Mouse (Mus musculus) thymus, postnatal 10 days (tissue): ENCODE results near the gene Olfr716.
"Not testable (repeated sequence)": the region's sequence is repeated elsewhere in the genome, so short reads cannot be mapped to it uniquely, and the experiment has no call there.

Source experiments
- DNase-seq, 2 experiments: peaks; one replicate each; pipeline ENCODE4 v3.0.0; 2021; ENCODE audit warnings: low spot score in 2 of 2

Gene Olfr716

DNA sequence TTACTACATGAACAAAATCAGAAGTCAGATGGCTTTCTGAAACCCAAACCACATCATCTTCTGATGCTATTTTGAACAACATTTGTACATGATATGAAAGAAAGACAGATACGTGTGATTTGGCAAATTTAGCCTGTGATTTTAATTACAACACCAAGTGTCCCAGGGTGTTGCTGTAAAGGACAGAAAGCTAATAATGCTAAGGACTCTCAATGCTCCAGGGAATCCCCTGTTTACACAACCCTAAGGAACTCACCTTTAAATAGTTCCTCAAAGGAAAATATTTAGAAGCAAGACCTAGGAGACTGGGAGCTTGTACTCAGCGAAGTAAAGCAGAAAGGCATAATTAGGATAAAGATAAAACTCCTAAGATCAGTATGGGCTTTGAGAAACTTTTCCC lies at the start of gene Olfr716:
Olfr716 (plus strand) TSS at position 301 of the 400 bp plus-strand sequence.
- not testable (repeated sequence) for DNase-seq

DNA sequence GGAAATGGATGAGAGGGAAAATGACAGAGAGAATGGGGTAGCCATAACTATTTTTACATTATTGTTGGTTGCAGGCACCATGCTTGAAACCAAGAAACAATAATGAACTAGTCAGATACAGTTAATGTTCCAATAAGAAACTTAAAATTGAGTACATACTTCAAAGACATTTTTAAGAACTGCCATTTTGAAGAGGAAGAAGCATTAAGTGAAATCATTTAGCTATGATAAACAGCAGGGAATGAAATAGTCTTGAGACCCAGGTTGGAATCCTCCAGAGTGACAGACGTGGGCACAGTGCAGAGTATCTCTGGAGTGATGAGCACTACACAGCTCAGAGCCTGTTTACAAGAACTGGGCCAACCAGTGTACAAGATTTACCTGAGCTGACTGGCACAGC lies 45.2 kb upstream of the Olfr716 start, which contains the start of gene Olfr17:
Olfr17 (plus strand) TSS at position 301 of the 400 bp plus-strand sequence.
- DNase-seq, result no peak

DNA sequence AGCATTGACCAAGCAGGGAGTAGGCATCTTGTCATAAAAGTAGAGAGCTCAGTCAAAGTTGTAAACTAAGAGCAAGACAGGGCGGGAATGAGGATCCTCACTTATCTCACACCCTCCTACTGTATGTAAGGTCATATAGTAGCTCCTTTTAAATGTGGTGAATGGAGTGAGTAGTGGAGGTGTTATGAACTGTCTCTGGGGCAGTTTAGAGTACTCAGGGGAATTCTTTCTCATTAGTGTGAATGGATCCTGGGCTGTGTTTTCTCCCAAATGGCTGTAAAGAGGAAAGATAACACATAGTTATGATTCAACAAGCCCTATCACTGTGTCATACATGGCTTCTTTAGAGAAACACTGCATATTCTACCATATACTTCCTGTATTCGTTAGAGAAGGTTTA lies 27.9 kb upstream of the Olfr716 start, which contains the start of gene Olfr715b:
Olfr715b (minus strand) TSS at position 101 of the 400 bp plus-strand sequence.
- not testable (repeated sequence) for DNase-seq

DNA sequence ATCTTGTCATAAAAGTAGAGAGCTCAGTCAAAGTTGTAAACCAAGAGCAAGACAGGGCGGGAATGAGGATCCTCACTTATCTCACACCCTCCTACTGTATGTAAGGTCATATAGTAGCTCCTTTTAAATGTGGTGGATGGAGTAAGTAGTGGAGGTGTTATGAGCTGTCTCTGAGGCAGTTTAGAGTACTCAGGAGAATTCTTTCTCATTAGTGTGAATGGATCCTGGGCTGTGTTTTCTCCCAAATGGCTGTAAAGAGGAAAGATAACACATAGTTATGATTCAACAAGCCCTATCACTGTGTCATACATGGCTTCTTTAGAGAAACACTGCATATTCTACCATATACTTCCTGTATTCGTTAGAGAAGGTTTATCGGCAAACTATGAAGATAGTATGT lies 7.1 kb upstream of the Olfr716 start, which contains the start of gene Olfr715:
Olfr715 (minus strand) TSS at position 101 of the 400 bp plus-strand sequence.
- not testable (repeated sequence) for DNase-seq

DNA sequence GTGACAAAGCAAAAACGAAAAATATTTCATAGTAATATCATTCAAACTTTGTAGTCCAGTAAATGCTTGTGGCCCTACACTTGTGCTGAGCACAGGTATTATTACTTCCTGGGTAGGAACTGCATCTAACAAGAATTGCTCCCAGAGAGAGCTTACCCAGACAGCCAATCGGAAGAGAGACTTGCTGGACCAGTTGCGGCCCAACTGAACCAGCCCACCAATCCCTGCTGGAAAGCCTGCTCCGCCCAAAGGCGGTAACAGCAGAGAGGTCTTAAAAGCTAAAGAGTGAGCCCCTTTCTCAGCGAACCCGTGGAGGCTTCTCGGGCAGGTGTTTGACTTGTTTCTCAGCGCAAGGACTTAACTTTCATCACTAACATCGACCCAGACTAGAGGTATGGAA lies 28.6 kb downstream of the Olfr716 start, which contains the start of gene Nlrp14:
Nlrp14 (plus strand) TSS at position 301 of the 400 bp plus-strand sequence.
- no peak for DNase-seq

DNA sequence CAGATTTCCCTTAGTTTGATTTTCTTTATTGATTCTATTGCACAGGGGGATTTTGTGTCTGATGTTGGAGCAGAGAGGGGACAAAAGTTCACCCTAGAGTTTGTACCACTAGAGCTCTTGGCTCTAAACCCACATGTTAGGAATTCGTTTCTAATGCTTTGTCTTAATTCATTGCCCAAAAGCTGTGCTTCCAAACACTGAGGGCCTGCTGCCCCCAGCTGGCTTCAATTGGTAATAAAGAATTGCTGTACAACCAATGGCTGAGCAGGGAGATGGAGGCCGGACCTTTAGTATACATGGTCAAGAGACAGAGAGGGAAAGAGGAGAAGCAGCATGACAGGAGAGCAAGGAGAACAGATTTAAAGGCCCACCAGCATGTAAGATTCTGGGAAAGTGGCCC lies 42.3 kb downstream of the Olfr716 start:
- no peak for DNase-seq
